Mouse (Mus musculus) heart, adult 8-10 months (tissue): Measurements from ENCODE around the gene Cuta. TPM values are rescaled to one million over a fixed set of nuclear protein-coding genes. Genes with fewer than 3 reads are reported as not detected.
"Not testable (repeated sequence)": the region's sequence is repeated elsewhere in the genome, so short reads cannot be mapped to it uniquely, and the experiment has no call there.

ENCODE experiments used
- DNase-seq: peaks from one replicate; pipeline ENCODE4 v3.0.0; 2022; ENCODE audit warnings: low spot score
- total RNA-seq, 4 experiments: library from RNA; stranded (reverse); gene quantifications; 2 replicates each; pipeline ENCODE4 v1.2.4; 2022

Gene Cuta
- total RNA-seq, 4 experiments from 2014 or later, result 91.9 to 98.0 (median 95.8) TPM

DNA sequence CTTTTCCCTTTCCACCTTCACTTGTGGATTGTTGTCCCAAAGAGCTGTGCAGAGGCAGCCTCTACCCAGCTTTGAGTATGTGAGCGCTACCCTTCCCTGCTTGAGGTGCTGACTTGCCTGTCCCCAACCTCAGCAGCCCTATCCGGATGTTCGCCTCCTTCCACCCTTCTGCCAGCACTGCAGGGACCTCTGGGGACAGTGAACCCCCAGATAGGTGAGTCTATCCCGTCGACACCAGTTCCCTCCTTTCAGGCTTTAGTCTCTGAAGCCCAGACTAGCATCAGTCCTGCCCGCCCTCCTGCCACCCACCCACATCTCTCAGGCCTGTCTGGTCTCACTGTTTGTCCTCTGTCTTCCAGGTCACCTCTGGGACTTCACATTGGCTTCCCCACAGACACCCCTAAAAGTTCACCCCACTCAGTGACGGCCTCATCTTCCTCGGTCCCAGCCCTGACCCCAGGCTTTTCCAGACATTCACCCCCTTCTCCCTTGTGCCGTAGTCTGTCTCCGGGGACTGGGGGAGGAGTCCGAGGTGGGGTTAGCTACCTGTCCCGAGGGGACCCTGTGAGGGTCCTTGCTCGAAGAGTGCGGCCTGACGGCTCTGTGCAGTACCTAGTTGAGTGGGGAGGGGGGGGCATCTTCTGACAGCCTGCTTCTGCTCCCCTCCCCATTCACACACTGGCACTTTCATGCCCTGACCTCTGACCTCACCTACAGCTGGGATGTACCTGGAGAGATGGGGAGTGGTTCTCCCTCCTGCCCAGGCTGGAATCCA is 2.3 kb downstream of the Cuta start:
- DNase-seq, result no peak

DNA sequence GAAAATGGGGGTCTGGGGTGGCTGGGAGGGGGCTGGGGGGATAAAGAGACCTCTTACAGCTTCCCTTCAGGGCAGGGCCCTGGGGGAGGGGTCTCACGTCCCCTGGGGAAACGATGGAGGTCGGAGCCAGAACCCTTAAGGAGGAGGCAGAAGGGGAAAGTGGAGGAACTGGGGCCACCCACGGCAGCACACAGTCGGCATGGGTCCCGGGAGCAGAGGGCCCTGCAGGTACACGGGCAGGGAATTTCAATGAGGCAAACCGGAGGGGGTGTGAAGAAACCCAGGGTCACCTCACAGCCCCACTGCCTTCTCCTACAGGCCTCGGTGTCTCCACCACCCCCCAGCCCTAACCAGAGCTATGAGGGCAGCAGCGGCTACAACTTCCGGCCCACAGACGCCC is 2.9 kb downstream of the Cuta start:
- no peak for DNase-seq

DNA sequence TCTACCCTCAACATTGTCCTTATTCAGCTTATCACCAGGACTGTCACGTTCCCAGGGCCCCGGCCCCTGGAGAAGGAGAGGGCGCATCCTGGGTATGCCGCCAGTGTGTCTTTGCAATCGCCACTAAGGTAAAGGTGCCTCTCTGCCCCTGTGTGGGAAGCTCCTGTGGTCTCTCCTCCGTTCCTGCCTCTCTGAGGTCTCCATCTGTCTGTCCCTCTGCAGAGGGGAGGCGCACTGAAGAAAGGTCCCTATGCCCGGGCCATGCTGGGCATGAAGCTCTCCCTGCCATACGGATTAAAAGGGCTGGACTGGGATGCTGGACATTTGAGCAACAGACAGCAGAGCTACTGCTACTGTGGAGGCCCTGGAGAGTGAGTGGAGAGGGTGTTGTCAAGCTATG is 4.3 kb downstream of the Cuta start:
- DNase-seq, result no peak

DNA sequence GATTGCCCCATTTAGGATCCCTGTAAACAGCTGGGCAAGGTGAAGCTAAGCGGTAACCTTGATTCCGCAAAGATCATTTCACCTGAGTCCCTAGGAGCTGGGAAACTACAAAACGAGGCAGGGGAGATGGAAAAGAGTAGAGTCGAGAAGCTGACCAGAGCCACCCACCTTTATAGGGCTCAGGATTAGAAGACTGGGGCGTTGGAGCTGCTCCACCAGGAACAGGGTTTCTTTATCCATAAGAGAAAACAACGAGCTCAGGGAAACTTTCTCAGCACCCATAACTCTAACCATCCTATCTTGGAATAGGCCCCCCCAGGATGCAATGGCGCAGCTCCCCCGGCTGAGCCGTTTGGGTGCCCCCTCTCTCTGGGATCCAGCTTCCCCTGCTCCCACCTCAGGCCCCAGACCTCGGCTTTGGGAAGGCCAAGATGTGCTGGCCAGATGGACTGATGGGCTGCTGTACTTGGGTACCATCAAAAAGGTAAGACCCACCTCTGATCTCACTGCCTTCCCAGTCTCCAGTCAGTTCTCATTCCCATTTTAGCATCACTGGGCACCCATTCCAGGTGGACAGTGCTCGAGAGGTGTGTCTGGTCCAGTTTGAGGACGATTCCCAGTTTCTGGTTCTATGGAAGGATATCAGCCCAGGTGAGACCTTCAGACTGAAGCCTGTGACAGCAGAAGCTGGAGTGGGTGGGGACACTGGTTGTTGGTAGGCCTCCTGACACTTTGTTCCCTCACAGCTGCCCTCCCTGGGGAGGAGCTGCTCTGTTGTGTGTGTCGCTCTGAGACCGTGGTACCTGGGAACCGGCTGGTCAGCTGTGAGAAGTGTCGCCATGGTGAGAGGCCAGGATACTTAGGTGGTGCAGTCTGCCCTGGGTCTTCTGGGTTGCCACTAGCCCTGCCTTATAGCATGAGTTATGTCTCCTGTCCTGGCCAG is 5.2 kb downstream of the Cuta start:
- no peak for DNase-seq

DNA sequence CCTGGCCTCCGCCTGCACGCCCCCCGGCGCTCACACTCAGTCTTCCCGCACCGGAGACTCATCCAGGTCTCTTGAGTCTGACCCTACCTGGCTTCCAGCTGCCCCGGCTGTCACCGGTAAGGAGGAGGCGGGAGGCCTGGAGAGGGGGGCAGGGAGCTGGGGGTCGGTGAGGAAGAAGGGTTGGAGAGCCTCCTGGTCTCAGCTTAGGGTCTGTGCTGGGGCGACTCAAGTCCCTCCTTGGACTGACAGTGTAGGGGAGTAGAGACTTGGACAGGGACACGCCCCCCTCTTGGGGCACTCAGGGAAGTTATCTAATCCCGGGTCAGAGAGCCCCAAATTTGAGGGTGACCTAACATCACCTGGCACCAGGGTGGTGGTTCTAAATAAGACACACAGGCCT is 6.0 kb downstream of the Cuta start:
- DNase-seq, result no peak

DNA sequence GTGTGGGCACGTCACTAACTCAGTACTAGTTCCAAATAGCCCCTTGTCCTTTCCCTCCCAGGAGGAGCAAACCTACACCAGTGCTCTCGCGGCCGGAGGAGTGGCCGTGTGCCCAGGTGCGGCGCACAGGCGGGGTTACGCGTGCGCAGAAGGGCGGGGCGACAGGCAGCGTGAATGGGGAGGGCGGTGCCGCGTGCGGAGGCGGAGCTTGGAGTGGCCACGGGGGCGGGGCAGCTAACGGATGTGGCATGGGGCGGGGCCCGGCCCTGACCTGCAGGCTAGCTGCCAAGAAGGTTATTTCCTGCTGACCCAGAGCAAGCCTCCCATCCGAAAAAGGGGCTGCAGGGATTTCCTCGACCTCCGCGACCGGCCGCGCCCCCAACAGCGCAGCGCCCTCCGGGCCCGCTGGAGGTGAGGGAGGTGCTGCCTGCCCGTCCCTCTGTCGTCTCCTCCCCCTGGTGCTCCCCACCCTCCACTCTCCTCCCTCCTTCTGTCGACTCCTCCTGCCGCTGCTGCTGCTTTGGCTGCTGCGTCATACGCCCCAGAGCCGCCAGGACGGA is 6.5 kb downstream of the Cuta start, which contains the start of gene Phf1:
Gene Phf1, plus strand, starts transcription at position 214 of the 560 bp plus-strand sequence.
- peak; percentile 97 for DNase-seq

DNA sequence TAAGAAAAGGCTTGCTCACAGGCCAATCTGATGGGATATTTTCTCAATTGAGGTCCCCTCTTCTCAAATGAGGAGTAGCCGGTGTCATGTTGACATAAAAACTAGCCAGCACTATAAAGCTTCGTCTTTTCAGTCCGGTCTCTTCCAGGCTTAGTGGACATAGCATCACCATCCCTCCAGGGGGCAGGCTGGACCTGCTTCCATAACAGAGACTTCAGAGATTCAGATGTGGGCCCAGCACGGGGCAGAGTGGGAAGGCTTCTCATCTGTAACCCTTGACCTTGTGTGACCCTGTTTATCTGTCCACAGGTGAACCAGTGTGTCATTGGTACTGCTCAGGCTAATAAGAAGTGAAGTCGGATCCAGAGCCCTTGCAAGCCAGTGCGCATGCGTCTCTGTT is 7.6 kb downstream of the Cuta start:
- DNase-seq, result not testable (repeated sequence)

DNA sequence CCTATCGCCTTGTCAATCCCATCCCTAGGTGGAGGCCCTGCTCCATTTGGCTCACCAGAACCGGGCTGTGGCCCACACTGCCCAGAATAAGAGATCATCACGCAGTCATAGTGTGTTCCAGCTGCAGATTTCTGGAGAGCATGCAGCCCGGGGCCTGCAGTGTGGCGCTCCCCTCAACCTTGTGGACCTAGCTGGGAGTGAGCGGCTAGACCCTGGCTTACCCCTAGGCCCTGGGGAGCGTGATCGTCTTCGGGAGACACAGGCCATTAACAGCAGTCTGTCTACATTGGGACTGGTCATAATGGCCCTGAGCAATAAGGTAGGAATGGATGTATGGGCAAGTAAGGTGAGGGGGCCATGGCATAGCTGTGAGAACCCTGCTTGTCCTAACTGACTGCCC is 14.0 kb downstream of the Cuta start:
- not testable (repeated sequence) for DNase-seq

DNA sequence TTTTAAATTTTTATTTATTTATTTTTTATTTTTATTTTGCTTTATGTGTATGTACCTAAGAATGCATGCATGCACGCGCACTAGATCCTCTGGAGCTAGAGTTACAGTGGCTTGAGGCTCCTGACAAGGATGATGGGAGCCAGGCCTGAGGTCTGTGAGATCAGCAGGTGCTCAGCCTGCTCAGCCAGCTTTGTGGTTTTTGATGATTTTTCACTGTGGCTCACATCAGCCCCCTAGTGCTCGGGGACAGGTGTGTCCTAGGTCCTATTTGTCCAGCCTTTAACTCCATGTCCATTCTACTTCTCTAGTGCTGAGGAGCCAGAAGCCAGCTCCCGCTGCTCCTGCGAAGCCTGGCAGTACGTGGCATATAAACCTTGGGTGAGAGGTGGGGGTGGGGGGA is 17.0 kb downstream of the Cuta start:
- not testable (repeated sequence) for DNase-seq

DNA sequence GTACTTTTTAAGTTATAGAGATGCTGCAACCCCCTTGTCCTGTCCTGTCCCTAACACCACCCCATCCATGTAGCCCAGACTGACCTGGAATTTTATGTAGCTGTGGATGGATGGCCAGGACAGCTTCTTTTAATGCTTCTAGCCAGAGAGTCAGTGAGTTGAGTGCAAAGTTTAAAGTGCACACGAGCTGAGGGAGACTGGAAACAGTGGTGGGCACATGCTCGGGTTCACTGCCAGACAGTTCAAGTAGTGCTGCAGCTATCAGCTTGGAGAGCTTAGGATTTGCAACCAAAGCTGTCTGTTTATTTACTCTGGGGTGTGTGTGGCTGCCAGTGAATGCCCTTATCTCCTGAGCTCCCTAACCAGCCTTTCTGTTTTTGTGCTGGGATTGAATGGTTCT is 19.9 kb downstream of the Cuta start:
- DNase-seq, result not testable (repeated sequence)

DNA sequence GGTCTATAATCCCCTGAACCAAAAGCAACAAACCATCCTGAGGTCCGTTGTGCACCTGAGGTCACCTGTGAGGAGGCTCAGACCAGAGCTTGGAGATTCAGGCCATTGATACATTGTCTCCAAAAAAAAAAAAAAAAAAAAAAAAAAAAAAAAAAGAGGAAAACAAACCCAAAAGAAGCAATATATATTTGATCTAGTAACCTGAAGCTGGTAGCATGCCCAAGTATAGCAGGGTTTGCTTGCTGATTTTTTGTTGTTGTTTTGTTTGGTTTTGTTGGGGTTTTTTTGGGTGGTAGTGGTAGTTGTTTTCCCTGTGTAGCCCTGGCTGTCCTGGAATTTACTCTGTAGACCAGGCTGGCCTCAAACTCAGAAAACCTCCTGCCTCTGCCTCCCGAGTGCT is 21.0 kb downstream of the Cuta start:
- DNase-seq, result no peak

DNA sequence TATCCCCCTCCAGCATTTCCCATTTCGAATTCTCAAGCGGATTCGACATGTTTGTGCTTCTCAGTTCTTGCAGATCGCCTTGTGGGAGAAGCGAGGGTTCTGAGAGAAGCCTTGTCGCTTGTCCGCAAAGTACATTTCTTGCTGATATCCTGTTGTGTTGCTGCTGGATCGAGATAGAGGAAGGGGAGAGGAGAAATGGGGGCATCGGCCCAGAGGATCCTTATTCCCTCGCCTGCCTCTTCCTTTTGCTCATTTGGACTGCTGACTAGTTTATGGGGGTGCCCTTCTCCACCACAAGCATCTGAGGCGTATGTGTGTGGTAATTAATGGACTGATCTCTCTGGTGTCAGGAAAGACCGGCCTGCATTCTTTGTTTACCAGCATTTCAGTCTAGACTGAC is 21.8 kb downstream of the Cuta start:
- not testable (repeated sequence) for DNase-seq

DNA sequence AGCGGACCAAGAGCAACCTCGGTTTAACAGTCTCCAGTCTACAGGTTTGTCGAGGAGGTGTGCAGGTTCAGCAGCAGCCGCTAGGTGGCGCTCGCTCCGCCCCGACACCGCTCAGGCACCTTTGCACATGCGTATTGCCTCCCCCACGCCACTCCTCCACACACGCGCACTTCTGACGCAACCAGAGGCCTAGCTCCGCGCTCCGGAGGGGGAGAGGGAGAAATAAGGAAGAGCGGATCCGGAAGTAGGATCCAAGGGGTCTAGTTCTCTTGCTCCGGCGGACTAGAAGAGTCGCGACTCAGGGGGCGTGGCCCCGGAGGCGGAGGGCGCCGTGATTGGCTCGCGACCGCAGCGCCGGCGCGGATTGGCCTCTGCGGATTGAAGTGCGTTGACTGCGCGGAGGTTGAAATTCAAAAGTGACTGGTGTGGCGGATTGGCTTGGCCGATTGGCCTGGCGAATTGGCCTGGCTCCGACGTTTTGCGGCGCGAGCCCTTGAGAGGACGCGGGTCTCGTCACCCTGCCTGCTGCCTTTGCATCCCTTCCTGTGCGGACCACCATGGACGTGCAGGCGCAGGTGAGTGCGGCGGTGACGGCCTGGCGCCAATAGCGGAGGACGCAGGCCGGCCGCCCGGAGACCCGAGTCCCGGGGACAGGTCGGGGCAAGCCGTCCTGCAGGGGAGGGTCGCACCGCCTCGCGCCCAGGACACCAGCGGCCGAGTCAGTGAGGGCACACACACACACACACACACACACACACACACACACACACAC is 22.5 kb downstream of the Cuta start, which contains the start of gene Kifc5b:
Gene Kifc5b, plus strand, starts transcription at position 381 of the 772 bp plus-strand sequence.
- peak; percentile 99 for DNase-seq

DNA sequence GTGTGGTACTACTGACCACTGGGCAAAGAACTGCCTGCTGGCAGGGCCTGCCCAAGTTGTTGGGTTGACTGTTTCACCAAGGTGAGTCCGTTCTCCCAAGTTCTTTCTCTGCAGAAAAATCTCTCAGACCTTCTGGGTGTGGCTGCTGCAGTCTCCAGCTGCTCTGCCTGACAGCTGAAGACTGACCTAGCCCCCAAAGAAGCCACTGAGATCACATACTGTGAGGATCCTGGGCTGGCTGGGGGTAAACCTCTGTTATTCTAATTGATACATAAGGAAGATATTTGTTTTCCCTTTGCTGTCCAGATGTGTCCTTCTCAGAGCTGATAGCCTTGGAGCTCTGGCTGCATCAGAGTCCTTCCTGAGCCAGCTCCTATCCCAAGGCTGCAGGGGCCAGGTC is 24.1 kb downstream of the Cuta start:
- DNase-seq, result no peak

DNA sequence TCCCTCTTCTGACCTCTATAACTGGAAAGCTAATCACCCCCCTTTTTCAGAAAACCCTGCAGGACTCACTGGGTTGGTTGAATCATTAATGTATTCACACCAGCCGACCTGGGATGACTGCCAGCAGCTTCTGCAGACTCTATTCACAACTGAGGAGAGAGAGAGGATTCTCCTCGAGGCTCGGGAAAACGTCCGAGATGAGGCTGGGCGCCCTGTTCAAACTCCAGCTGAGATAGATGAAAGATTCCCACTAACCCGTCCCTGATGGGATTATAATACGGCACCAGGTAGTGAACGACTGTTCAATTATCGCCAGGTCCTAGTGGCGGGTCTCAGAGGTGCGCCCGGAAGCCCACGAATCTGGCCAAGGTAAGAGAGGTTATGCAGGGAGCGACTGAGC is 31.9 kb downstream of the Cuta start:
- DNase-seq, result not testable (repeated sequence)

DNA sequence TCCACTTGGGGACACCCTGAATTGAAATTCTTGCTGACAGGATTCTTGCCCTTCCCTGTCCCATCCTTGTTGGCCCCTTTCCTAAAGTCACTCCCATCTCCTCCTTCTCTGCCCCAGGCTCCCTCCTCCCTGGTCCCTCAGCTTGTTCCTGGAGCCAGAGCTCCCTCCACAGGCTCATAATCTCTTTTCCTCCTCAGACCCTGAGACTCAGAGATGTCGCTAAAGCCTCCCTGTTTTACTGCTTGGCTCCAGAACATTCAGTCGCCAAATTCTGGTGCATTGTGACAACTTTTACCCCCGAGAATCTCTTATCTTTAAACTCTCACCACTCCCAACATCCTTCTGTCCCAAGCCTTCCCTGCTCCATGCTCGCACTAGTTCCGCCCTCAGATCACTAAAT is 35.0 kb downstream of the Cuta start:
- no peak for DNase-seq

DNA sequence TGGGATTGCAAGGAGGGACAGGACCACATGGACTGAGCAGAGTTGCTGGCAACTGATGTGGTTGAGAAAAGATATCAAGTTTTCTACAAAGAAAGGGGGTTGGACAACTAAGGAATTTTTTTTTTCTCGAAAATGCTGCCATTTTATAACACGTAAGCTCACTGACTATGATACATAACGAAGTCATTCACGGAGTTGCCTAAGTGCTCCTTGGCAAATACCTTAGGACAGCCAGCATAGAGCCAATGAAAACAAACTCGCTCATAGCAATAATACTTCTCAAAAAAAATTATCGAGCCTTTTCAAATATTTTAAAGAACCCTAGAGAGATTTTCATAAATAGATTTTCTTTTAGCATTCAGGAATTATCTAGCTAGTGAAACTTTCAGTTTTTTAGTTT is 38.5 kb downstream of the Cuta start:
- DNase-seq, result no peak

DNA sequence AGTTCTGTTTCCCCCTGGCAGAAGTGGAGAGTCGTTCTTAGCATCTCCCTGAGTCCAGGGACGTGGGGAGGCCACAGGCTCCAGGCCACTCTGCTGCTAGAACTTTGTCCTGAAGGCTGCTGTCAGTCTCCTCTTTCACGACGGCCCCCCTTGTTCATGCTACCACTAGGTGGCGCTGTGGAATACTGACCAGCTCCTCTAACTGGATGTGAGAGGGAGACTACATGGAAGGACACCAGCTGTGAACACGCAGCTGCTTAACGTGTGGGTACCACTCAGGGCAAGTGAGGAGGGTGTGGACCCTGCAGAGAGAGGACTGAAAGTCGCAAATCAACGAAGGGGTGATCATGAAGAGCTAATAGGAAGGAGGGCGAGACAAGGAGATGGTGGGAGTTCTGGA is 43.8 kb downstream of the Cuta start:
- peak; percentile 61 for DNase-seq

DNA sequence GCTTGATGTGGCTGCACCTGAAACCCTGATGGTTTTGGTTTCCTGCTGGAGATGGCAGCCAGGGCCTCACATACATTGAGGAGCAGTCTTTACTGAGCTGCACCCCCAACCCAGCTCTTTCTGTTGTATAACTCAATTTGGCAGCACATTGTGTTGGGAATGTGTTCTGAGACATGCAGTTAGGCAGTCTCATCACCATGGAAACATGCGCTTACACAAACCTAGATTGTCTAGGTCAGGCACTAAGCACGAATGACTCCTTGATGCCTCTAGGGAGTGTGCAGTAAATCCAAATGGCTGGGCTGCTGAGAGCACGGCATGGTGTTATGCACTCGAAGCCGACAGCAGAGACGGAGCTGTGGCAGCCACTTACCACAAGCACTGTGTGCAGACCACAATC is 45.0 kb downstream of the Cuta start:
- DNase-seq, result no peak

DNA sequence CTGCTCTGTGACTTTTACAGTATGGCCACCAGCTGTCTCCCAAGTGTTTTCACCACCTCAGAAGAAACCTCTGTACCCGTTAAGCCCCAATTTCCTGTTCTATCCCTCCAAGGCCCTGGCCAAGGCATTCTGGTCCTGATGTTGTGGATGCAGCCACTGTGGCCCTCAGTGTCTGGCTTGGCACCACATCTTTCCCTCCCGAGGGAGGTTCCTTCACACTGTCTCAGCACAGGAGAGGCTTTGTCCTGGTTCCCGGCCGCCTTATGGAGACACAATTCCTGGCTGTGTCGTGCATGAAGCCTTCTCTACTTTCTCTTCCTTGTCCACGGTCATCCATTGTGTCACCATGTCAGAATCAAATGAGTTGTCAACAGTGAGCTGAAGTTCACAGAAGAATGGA is 45.9 kb downstream of the Cuta start:
- DNase-seq, result no peak

DNA sequence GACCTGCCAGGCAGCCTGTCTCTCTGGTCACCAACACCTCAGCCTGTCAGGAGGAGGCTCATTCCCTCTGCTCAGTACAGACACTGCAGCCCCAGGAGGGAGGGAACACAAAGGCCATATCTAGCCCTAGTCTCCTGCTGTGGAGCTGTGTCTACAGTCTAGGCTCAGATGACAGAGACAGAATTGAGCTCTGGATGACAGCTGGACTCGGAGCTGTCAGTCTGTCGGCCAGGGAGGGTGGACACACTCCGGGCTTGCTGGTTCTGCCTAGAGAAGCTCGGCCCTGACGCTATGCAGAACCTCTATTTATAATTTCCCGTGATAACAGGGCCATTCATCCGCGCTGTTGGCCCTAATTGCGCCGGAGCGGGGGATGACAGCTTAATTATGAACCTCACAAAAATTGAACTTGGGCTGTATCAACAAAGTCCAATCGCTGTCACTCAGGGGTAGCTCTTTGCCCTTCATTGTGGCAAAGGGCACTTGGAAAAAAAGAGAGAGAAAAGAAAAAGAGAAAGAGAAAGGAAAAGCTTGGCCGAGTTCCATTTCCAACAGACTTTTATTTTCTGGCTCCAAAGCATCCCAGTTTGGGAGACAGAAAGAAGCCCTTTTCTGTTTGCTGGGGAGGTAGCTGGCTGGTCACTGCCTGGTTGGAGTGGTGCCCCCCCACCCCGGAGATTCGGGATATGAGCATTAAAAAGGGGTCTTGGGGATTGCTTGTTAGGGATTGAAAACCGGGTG is 46.6 kb downstream of the Cuta start:
- DNase-seq, result peak; percentile 53
